ENCODE assay signal across 18 mouse cellular contexts in genomic region chr12:85890054-85890453, GRCm38 (mm10).
A peak's percentile ranks its signal among the peaks of the same experiment; 100 is the strongest.
DNase-seq lines count a peak whose midpoint lies in the region; ATAC-seq and TF ChIP-seq lines count a peak whose summit lies in the region.
"Had no signal": no experiment of that assay in that cellular context is flagged by ENCODE, and none has a peak within 500 bp of the region (broad histone marks: within the 10 kb centered on the region; RNA-seq: fewer than 3 reads in every experiment).

No protein-coding gene starts in this region.

- WGBS in forebrain, embryonic 14.5 days: 24% methylated on average over 4 of the region's 4 CpGs
- 69% methylated on average over 4 of the region's 4 CpGs for WGBS in forebrain, embryonic 12.5 days
- WGBS in lung, embryonic 14.5 days: 30% methylated on average over 4 of the region's 4 CpGs
- 43% methylated on average over 4 of the region's 4 CpGs for WGBS in limb, embryonic 15.5 days

- H3K4me1 ChIP-seq in forebrain, embryonic 14.5 days (ENCODE audit: control insufficient read depth, insufficient read depth, low read length): no peaks in the 10 kb centered on the region; the same call in 1 of the 2 replicates
- H3K4me1 ChIP-seq in forebrain, embryonic 12.5 days: peaks cover 8% of the 10 kb centered on the region
- H3K4me1 ChIP-seq in lung, embryonic 14.5 days (ENCODE audit: insufficient read depth): peaks cover 10% of the 10 kb centered on the region
- peaks cover 8% of the 10 kb centered on the region for H3K4me1 ChIP-seq in limb, embryonic 15.5 days
- H3K4me1 ChIP-seq: heart, embryonic 13.5 days; midbrain, embryonic 12.5 days had no signal

- H3K9me3 ChIP-seq in forebrain, embryonic 14.5 days (replicated peaks; ENCODE audit: control insufficient read depth, low read length): no peaks in the 10 kb centered on the region
- no peaks in the 10 kb centered on the region for H3K9me3 ChIP-seq in forebrain, embryonic 12.5 days
- H3K9me3 ChIP-seq in lung, embryonic 14.5 days (ENCODE audit: low read depth, low read length): no peaks in the 10 kb centered on the region
- no peaks in the 10 kb centered on the region for H3K9me3 ChIP-seq in limb, embryonic 15.5 days
- H3K9me3 ChIP-seq: forebrain, embryonic 13.5 days; heart, embryonic 13.5 days; midbrain, embryonic 12.5 days had no signal

- H3K36me3 ChIP-seq in forebrain, embryonic 14.5 days (ENCODE audit: control insufficient read depth, insufficient read depth, low read length): peaks cover 18% of the 10 kb centered on the region
- no peaks in the 10 kb centered on the region; the same call in none of the 2 replicates for H3K36me3 ChIP-seq in forebrain, embryonic 12.5 days (replicated peaks)
- peaks cover 31% of the 10 kb centered on the region; the same call in 1 of the 2 replicates for H3K36me3 ChIP-seq in lung, embryonic 14.5 days (ENCODE audit: insufficient read depth)
- H3K36me3 ChIP-seq in limb, embryonic 15.5 days: peaks cover 6% of the 10 kb centered on the region; the same call in 1 of the 2 replicates

- no peak overlapping the region for H3K4me2 ChIP-seq in forebrain, embryonic 14.5 days (ENCODE audit: low read length)
- H3K4me2 ChIP-seq in forebrain, embryonic 12.5 days: no peak overlapping the region
- no peak overlapping the region for H3K4me2 ChIP-seq in lung, embryonic 14.5 days
- no peak overlapping the region for H3K4me2 ChIP-seq in limb, embryonic 15.5 days
- H3K4me2 ChIP-seq: forebrain, embryonic 13.5 days; heart, embryonic 13.5 days; liver, embryonic 11.5 days; midbrain, embryonic 12.5 days had no signal

- TF ChIP-seq CTCF in lung, embryonic 14.5 days (IDR thresholded peaks at IDR 0.05; ENCODE audit: low read depth): no peak
- TF ChIP-seq CTCF in brain, embryonic 14.5 days (IDR thresholded peaks at IDR 0.05; ENCODE audit: borderline replicate concordance, extremely low read depth, insufficient read depth, insufficient read length): no peak

- TF ChIP-seq POLR2A in brain, embryonic 14.5 days (IDR thresholded peaks at IDR 0.05; ENCODE audit: borderline replicate concordance, extremely low read depth, insufficient read depth, insufficient read length, poor library complexity, severe bottlenecking): no peak

- ATAC-seq in forebrain, embryonic 14.5 days: no peak; the same call in 1 of the 2 replicates
- no peak for ATAC-seq in forebrain, embryonic 12.5 days (ENCODE audit: low FRiP score)
- peak; percentile 62; the same call in 1 of the 2 replicates for ATAC-seq in lung, embryonic 14.5 days (ENCODE audit: insufficient read depth)
- no peak for ATAC-seq in limb, embryonic 15.5 days (ENCODE audit: insufficient number of reproducible peaks, low FRiP score, low TSS enrichment, low read depth)
- ATAC-seq in monocyte, adult 5-6 weeks (replicated peaks; ENCODE audit: insufficient number of reproducible peaks, low FRiP score, low TSS enrichment, poor library complexity, severe bottlenecking): no peak
- ATAC-seq: forebrain, embryonic 13.5 days; hindbrain, embryonic 16.5 days had no signal

- DNase-seq in forebrain, embryonic 14.5 days (ENCODE audit: low spot score): peak; percentile 78
- peak; percentile 80 for DNase-seq in lung, embryonic 14.5 days
- DNase-seq in lung, postnatal 36 days: no peak
- peak; percentile 83 for DNase-seq in brain, embryonic 14.5 days (ENCODE audit: low read depth)
- DNase-seq: adrenal gland, postnatal 10 days; B cell, adult 2 months; cerebellum, adult 2 months; heart, postnatal 36 days; kidney, adult 9 months; kidney, postnatal 36 days had no signal

- H3K27ac ChIP-seq in forebrain, embryonic 14.5 days (ENCODE audit: low read depth, low read length): no peak overlapping the region
- no peak overlapping the region for H3K27ac ChIP-seq in forebrain, embryonic 12.5 days
- H3K27ac ChIP-seq in lung, embryonic 14.5 days (ENCODE audit: low read depth): peak overlapping the region; percentile 1; the same call in 1 of the 2 replicates
- H3K27ac ChIP-seq in limb, embryonic 15.5 days: 0 out of 2 replicates have a peak overlapping the region, but pooled peaks have one; percentile 13
- H3K27ac ChIP-seq: forebrain, embryonic 13.5 days; heart, embryonic 13.5 days; midbrain, embryonic 12.5 days had no signal

- no peak overlapping the region for H3K4me3 ChIP-seq in forebrain, embryonic 14.5 days (ENCODE audit: low read depth, low read length)
- no peak overlapping the region for H3K4me3 ChIP-seq in forebrain, embryonic 12.5 days (replicated peaks)
- H3K4me3 ChIP-seq in lung, embryonic 14.5 days (ENCODE audit: low read depth, low read length): no peak overlapping the region
- H3K4me3 ChIP-seq in limb, embryonic 15.5 days: no peak overlapping the region
- H3K4me3 ChIP-seq: forebrain, embryonic 13.5 days; heart, embryonic 13.5 days; midbrain, embryonic 12.5 days had no signal

- H3K9ac ChIP-seq in forebrain, embryonic 14.5 days (ENCODE audit: low read length): no peak overlapping the region
- no peak overlapping the region for H3K9ac ChIP-seq in forebrain, embryonic 12.5 days
- H3K9ac ChIP-seq in lung, embryonic 14.5 days: no peak overlapping the region
- H3K9ac ChIP-seq in limb, embryonic 15.5 days: no peak overlapping the region
- H3K9ac ChIP-seq: forebrain, embryonic 13.5 days; heart, embryonic 13.5 days; midbrain, embryonic 12.5 days had no signal

- no peaks in the 10 kb centered on the region for H3K27me3 ChIP-seq in forebrain, embryonic 14.5 days (replicated peaks; ENCODE audit: control insufficient read depth, insufficient read depth, low read length)
- no peaks in the 10 kb centered on the region for H3K27me3 ChIP-seq in forebrain, embryonic 12.5 days
- H3K27me3 ChIP-seq in lung, embryonic 14.5 days (ENCODE audit: insufficient read depth, low read length): no peaks in the 10 kb centered on the region
- H3K27me3 ChIP-seq in limb, embryonic 15.5 days: no peaks in the 10 kb centered on the region
- H3K27me3 ChIP-seq: forebrain, embryonic 13.5 days; heart, embryonic 13.5 days; midbrain, embryonic 12.5 days had no signal

Comparison
In these comparisons a context has a peak if more than half of its experiments do, and no peak if none do; other contexts are left out.
1. H3K27ac ChIP-seq: peak in lung, embryonic 14.5 days (single experiment) and limb, embryonic 15.5 days (single experiment); none in forebrain, embryonic 14.5 days (single experiment) and forebrain, embryonic 12.5 days (single experiment).